Mouse (Mus musculus) neural tube, postnatal 0 days (tissue): ENCODE measurements around the gene Gna12. TPM values are rescaled to one million over a fixed set of nuclear protein-coding genes. Genes with fewer than 3 reads are reported as not detected.

Source experiments
- polyA plus RNA-seq: library from polyadenylated mRNA; unstranded; fragments of >200 nt; fragmentation: Nextera tagmentation; extraction: Ambion mirVana; gene quantifications from 2 replicates; pipeline ENCODE4 v1.2.1, GENCODE M21; 2015

The Gna12 gene
- polyA plus RNA-seq: 39.7 and 47.8 TPM in 2 replicates

GRCm38 (mm10) chr5:140830314-140831063 is at the start of gene Gna12:
Gna12 (minus strand) TSS chr5:140830431.

GRCm38 (mm10) chr5:140723822-140724221 is 106.4 kb downstream of the Gna12 start, which contains the start of gene Amz1:
Amz1 (plus strand) TSS chr5:140724127.

Other genes with a start within 250 kb of the Gna12 start
- gene Lfng, start 223.1 kb downstream of the Gna12 start, polyA plus RNA-seq: 17.9 and 24.9 TPM in 2 replicates
- gene Ttyh3, start 181.4 kb downstream of the Gna12 start, polyA plus RNA-seq: 70.6 and 74.8 TPM in 2 replicates
- gene Iqce, start 128.1 kb downstream of the Gna12 start, polyA plus RNA-seq: 23.0 and 27.7 TPM in 2 replicates
- gene Brat1, start 125.4 kb downstream of the Gna12 start, polyA plus RNA-seq: 21.5 and 22.7 TPM in 2 replicates
- 9.1 and 9.2 TPM in 2 replicates for gene Amz1, start 106.3 kb downstream of the Gna12 start, polyA plus RNA-seq
- 0.25 and 0.28 TPM in 2 replicates for gene Card11, start 170.2 kb upstream of the Gna12 start, polyA plus RNA-seq